Mouse (Mus musculus) lung, postnatal 25 days (tissue): ENCODE measurements at regions not wholly inside any gene's neighbourhood (a gene's known extent, or its start where the extent isn't known, plus 50 kb on each side); places are given as distances from the start of the nearest gene placed in this dataset.

ENCODE experiments used
- DNase-seq: peaks from one replicate; pipeline ENCODE4 v3.0.0; 2022; ENCODE audit warnings: low spot score

DNA sequence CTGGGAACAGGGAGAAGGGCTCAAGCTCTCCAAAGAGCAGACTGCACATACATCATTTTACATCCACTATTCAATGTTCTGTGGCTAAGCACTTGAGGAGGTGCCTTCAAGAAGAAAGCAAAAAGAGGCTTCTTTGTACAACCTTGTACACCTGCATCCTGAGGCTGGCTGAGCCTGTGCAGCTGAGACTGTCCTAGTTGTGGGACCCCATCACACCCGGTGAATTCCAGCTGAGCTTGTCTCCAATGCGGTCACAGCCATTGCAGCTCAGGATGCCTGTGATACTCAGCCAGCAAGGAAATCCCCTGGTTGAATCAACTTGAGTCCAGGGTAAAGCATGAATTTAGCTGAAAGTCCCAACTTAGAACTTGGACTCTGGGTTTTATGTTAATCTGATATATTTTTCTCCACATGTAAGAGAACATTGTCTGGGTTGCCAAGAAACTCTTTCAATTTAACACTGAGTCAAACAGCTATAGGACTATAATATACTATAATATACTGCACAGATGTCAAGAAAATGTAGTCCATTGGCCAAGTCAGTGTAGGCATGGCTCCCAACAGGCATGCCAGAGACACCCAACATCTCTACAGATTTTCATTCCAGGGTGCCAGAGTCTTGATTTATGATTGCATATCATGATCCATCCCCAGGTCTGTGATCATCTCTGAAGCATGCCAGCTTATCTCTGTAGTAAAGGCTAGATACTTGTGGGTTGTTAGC, 599.2 kb downstream of the Pard3 start:
- no peak for DNase-seq

GRCm38 (mm10) chr8:127666606-127667005, 602.9 kb downstream of the Pard3 start:
- DNase-seq: no peak

DNA sequence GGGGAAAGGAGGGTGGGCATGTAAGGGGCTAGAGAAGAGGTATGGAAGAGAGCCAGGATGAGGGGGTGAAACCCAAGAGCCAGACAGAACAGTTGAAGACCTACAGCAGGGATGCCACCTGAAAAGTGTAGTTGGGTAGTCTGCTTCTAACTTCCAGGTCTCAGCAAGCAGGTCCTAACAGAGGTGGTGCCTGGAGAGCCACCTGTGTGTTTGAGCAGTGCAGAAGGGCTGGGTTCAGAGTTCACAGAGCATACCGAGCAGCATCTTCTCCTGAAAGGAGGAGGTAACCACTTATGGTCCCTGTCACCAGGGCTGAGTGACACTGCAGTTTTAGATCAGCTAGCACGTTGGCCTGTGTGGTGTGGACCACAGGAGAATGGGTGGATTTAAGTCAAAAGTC, 605.3 kb downstream of the Pard3 start:
- no peak for DNase-seq

GRCm38 (mm10) chr8:127674063-127674462, 610.4 kb downstream of the Pard3 start:
- DNase-seq: no peak

DNA sequence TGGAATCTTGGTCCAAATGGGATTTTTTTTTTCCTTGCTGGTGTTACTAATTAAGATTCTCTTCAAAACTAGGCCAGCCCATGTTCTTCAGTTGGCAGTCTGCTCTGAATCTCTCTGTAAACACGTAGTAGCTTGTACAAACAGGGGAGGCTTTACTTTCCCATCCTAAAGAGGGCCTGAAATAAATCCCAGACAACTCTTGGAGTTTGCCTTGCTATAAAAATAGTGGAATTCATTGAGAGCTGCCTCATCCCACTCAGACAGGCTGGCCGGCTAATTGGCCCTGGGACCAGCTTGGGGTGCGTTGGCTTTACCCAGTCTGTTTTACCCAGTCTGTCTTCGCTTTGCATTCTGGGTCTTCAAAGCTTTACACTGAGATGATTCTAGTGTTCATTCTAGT, 611.7 kb downstream of the Pard3 start:
- no peak for DNase-seq

GRCm38 (mm10) chr8:127680205-127680604, 616.5 kb downstream of the Pard3 start:
- no peak for DNase-seq

DNA sequence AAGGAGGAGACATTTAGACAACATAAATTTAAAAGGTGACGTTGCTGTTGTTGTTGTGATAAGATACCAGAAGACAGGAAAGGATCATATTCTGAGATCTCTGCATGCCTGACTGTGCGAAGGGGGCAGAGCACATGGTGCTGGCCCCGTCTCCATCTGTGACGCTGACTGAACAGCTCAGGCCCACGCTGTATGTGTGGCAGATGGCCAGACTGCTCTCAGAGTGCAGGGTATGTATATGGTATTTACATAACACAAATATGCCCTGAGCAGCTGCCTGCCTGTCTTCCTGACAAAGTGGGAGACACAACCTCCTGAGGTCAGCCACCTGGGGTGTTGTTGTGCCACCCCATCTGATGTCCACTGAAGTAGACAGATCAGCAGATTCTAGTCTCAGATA, 620.5 kb downstream of the Pard3 start:
- no peak for DNase-seq

GRCm38 (mm10) chr8:127690792-127691191, 627.1 kb downstream of the Pard3 start:
- no peak for DNase-seq

DNA sequence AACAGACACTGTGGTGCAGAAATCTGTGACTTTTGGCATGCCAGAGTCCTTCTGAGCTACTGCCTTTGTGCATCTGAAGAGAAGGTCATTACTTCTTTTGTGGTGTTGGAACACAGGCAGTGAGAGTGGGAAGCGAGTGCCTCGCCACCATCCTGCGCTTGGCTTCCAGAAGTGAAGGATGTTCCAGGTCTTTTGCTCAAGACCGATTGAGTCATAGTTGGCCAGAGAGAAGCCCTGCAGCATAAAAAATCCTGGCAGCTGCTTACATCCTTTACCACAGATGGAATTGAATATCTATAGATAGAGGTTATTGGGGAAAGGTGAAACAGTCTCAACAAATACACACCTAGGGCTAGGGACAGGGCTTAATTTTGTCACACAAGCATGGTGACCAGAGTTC, 634.7 kb downstream of the Pard3 start:
- DNase-seq: peak; percentile 24

DNA sequence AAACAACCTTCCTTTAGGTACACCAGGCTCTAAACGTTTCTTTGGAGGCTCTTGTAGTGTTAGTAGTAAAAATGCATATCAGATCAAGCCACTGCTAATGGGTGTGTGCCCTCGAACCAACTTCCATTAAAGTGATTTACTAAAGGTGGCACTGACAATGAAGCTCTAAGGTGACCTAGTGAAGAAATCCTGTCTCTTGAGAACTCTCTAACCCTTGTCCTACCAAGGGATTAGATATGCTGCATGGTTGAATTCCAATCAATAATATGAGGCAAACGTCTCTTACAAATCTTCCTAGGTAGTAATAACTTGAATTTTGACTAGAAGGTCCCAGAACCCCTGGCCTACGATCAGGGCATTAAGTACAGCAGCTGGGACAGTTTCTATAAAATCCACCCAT, 640.7 kb downstream of the Pard3 start:
- DNase-seq: no peak

GRCm38 (mm10) chr8:127706051-127706835, 642.5 kb downstream of the Pard3 start:
- peak; percentile 57 for DNase-seq

DNA sequence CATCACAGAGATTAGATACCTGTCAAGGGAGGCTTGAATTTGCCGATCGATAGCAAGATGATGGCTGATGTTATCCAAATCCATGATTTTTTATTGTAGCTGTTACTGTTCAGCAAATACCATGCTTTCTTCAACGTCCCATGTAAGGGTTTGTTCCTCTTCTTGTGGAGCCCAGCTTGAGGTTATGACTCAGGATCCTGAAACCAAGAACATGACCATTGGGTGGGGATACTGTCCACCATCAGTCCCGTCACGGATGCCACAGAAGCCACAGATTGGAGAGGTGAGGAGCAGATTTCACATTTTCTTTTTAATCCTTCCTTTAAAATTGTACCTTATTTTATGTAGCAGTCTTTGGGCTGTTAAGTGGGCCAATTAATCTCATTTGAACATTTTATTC, 645.7 kb downstream of the Pard3 start:
- no peak for DNase-seq

DNA sequence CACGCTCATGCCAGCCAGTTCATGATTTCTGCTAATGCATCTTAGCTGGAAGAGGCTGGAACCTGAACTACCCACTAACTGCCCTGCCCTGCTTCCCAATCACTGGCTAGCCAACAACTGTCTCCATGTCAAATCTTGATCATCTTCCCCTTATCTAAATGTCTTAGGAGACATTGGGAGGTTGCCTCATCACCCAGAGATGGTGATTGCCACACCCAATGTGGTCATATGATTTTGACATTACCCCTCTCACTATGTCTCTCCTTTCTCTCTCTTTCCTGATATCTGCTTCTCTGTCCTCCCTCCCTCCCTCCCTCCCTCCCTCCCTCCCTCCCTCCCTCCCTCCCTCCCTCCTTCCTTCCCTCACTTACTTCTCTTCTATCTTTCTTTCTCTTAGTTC, 643.3 kb upstream of the Nrp1 start:
- no peak for DNase-seq

DNA sequence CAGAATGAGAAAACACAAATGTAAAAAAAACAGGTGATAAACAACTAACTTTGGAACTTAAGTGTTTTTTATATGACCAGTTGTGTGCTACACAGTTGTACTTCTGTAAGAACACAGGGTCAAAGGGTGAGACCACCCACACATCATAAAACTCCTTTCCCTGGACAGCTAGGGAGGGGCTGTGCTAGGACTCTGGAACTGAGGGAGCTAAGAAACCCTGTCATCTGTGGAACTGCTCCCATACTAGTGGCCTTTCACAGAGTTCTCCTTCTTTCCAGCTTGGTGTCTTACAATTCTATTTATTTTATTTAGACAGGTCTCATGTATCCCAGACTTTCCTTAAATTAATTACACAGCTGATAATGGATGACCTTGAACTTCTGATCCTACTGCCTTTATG, 640.4 kb upstream of the Nrp1 start:
- no peak for DNase-seq

DNA sequence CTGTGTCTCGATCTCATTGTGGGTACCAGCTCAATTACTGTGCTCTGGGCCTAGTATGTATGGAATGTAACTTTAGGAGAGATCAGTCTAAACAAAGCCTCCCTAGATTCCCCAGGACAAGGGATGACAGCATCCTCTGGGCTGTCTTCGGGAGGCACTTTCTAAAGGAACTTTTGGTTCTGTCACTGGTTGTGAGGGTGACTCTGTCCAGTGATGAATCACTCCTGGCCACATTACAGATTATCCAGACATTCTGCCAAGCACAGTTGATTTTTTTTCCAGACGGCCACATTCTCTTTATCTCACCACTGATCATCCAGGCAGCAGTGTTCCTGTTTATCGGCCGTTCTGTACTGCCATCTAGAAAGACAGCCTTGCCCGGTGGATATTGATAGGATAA, 638.5 kb upstream of the Nrp1 start:
- DNase-seq: peak; percentile 30

DNA sequence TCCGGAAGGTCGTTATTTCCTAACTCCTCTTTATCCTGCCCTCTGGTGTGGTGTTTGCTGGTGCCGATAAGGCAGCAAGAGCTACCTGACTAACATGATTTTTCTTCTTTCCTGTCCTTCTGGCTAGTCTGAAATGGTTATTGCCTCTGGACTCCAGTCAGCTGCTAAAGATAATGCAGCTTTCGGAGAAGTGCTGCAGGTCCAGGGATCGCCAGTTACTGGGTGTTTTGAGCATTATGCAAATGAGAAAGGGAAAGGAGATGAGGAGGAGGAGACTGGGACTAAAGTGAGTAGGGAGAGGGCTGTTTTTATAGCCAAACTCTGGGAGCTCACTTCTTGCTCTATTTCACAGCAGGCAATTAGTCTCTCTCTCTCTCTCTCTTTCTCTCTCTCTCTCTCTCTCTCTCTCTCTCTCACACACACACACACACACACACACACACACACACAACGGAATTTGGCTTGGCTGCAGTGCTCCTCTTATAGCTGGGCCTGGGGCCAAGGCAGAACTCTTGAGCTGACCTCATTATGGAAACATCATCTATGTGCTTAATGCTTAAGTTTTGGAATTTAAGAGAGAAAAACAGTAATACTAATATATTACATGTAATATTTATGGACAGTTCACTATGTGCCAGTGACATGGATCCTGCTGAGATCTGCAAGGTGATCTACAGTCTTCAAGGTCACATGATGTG, 637.7 kb upstream of the Nrp1 start:
- no peak for DNase-seq

DNA sequence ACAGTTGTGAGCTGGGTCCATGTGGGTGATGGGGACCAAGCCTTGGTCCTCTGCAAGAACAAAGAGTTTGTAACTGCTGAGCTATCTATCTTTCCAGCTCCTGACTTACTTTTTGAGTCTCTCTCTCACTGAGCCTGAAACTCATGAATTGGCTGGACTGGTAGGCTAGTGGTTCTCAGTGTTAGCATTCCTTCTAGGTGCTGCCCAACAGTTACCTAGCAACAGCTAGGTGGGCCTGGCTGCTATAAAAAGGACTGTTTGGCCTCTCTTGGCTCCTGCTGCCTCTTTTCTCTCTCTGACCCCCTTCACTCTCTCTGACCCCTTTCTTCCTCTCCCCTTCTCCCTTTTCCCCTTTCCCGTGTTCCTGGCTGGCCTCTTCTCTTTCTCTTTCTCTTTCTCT, 636.8 kb upstream of the Nrp1 start:
- no peak for DNase-seq

- no peak for DNase-seq
These were observed 624.3 kb upstream of the Nrp1 start for GRCm38 (mm10) chr8:127734059-127734458.

- no peak for DNase-seq
These were observed 616.2 kb upstream of the Nrp1 start for GRCm38 (mm10) chr8:127742236-127742635.

DNA sequence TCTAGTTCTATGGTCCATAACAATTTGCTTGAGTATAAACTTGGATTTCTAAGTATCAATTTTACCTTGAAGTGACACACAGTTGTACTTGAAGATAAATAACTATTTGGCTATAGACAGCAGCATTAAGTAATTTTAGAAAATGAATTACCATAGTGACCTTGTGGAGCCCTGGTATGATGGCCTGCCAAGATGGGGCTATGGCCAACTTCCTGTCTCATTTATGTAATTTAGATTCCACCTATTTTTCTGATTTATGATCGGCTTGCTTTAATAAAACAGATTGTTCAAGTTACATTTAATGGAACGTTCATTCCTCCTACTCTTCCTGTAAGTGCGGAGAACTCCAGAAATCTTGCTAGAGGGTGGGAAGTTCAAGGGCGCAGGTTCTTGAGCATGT, 613.2 kb upstream of the Nrp1 start:
- DNase-seq: no peak

DNA sequence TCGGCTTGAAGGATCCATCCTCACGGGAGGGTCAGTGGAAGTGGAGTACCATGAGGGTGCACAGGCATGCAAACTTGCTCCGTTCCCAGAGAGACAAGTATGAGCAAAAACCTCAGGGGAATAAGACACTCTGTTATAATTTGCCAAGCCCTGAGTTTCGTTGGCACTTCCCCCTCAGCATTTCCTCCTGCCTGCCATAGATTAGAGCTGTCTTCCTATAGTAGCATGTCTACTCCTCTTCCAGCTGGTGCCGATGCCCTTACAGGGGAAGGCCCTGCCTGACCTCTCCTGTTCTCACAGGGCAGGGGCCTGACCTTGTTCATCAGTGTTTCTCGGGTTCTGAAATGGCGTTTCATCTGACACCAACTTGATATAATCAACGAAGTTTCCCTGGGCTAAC, 611.9 kb upstream of the Nrp1 start:
- no peak for DNase-seq

- no peak for DNase-seq
These were observed 605.5 kb upstream of the Nrp1 start for GRCm38 (mm10) chr8:127752871-127753270.
